Mouse (Mus musculus) lung, adult 2 months (tissue): ENCODE data around the gene Dna2.

ENCODE experiments used
- CTCF ChIP-seq: fragments of 200-500 bp; IDR thresholded peaks from 2 replicates; pipeline ENCODE4 v1.5.1; 2011; ENCODE audit warnings: mild to moderate bottlenecking, low read length, control low read depth; ENCODE audit not compliant: insufficient read depth
- POLR2A ChIP-seq: fragments of 200-500 bp; IDR thresholded peaks from 2 replicates; pipeline ENCODE4 v1.6.1; 2011; ENCODE audit warnings: low read depth, mild to moderate bottlenecking, control low read depth, low read length, borderline replicate concordance; ENCODE audit errors: extremely low read depth

DNA sequence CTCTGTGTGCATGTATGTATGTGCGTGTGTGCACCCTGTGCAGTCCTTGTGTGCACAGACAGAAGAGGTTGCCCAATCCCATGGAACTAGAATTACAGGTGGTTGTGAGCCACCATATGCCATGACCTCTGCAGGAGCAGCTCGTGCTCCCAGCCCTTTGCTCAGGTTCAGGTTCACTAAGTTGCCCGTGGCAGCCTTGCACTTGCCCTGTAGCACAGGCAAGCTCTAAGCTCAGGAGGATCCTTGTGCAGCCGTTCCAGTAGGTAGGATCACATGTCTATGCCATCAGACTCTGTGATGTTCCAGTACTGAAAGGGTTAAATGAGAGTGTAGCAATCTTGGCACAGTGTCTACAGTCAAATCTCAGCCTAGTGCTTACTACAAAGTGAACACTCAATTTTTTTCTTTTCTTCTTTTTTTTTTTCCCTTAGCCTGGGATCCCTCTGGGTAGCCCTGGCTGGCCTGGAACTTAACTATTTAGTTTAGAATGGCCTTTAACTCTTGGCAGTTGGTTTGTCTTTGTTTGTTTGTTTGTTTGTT lies 22.7 kb upstream of the Dna2 start:
- TF ChIP-seq POLR2A = no peak
- no peak for TF ChIP-seq CTCF
